Mouse (Mus musculus) intestine, postnatal 0 days (tissue): Measurements from ENCODE around the gene Ptpn7. TPM values are rescaled to one million over a fixed set of nuclear protein-coding genes. Genes with fewer than 3 reads are reported as not detected.

Experiments
- ATAC-seq: fragments of 200-750 bp; cut with Nextera tagmentation; 2 replicates; pipeline ENCODE4 v1.8.0; 2017; ENCODE audit warnings: mild to moderate bottlenecking, moderate TSS enrichment, moderate library complexity
- H3K27ac ChIP-seq: fragments of 300-500 bp; sonication (generic); 2 replicates; pipeline ENCODE4 v1.5.1; 2014; ENCODE audit warnings: mild to moderate bottlenecking, low read depth, low read length, moderate library complexity
- H3K27me3 ChIP-seq: fragments of 300-500 bp; sonication (generic); replicated peaks from 2 replicates; pipeline ENCODE4 v1.6.1; 2014; ENCODE audit warnings: low read length, mixed read lengths; ENCODE audit not compliant: control insufficient read depth, insufficient read depth
- H3K36me3 ChIP-seq: fragments of 300-500 bp; sonication (generic); 2 replicates; pipeline ENCODE4 v1.6.1; 2014; ENCODE audit warnings: mild to moderate bottlenecking, moderate library complexity; ENCODE audit not compliant: control insufficient read depth, insufficient read depth
- H3K4me1 ChIP-seq: fragments of 300-500 bp; sonication (generic); replicated peaks from 2 replicates; pipeline ENCODE4 v1.6.1; 2014; ENCODE audit warnings: antibody characterized with exemption, low read length, mixed read lengths; ENCODE audit not compliant: control insufficient read depth, insufficient read depth
- H3K4me2 ChIP-seq: fragments of 300-500 bp; sonication (generic); replicated peaks from 2 replicates; pipeline ENCODE4 v1.6.1; 2014; ENCODE audit warnings: low read depth, mild to moderate bottlenecking, moderate library complexity
- H3K4me3 ChIP-seq: fragments of 300-500 bp; sonication (generic); 2 replicates; pipeline ENCODE4 v1.5.1; 2014; ENCODE audit warnings: low read depth, low read length
- H3K9ac ChIP-seq: fragments of 300-500 bp; sonication (generic); 2 replicates; pipeline ENCODE4 v1.6.1; 2014; ENCODE audit warnings: mild to moderate bottlenecking, low read depth, low read length
- H3K9me3 ChIP-seq: fragments of 300-500 bp; sonication (generic); 2 replicates; pipeline ENCODE4 v1.6.1; 2016; ENCODE audit warnings: mixed run types; ENCODE audit not compliant: control insufficient read depth
- CTCF ChIP-seq: sonication (generic); IDR thresholded peaks from 2 replicates; pipeline ENCODE4 v1.5.1; 2016; ENCODE audit warnings: low read depth, mild to moderate bottlenecking, control low read depth, antibody characterized with exemption, moderate library complexity
- WGBS: fragments of 180-500 bp; shearing (Covaris S2); extraction: QIAGEN DNeasy Blood & Tissue Kit; methylation state at CpG from one replicate; pipeline ENCODE4 v1.1.7; 2014; 5-methylcytosine and 5-hydroxymethylcytosine counted together
- polyA plus RNA-seq: library from polyadenylated mRNA; unstranded; fragments of >200 nt; fragmentation: Nextera tagmentation; extraction: Ambion mirVana; gene quantifications from 2 replicates; pipeline ENCODE4 v1.2.1, GENCODE M21; 2015

The Ptpn7 gene
- polyA plus RNA-seq, 1 experiment from 2014 or later, result 0.76 TPM

DNA sequence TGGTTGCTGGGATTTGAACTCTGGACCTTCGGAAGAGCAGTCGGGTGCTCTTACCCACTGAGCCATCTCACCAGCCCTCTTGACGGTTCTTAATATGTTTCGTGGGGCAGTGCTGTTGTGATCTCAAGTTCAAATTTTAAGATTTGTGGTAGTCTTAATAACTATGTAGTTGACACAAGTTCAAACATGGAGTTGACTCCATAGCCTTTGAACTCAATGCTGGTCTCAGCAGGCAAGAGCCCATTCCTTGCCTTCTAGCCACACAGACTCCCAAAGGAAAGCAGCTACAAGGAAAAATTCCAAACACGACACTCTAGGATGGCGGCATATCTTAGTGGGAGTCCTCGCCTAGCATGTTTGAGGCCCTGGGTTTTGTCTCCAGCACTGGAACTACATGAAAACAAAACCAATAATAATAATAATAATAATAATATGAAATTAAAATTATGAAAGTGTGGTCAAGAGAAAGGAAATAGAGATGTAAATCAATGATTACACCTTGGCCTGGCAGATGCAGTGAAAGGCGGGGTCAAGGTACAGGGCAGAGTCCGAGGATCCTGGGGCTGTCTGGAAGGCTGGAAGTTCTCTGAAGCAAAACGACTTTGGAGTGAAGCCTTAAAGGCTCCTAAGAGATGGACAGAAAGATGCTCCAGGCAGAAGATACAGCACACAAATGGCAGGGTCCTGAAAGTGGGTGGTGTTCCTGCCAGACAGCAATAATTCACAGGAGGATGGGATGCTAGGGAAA, 36.1 kb downstream of the Ptpn7 start:
- H3K4me3 ChIP-seq, result no peak overlapping the region
- H3K27ac ChIP-seq, result no peak overlapping the region
- no peak for ATAC-seq
- H3K9me3 ChIP-seq, result no peaks in the 10 kb centered on the region
- H3K4me2 ChIP-seq, result no peak overlapping the region
- no peaks in the 10 kb centered on the region for H3K36me3 ChIP-seq
- H3K4me1 ChIP-seq, result peaks cover 9% of the 10 kb centered on the region; the same call in 1 of the 2 replicates
- TF ChIP-seq CTCF, result no peak
- no peak overlapping the region for H3K9ac ChIP-seq
- 74% methylated on average over 10 of the region's 10 CpGs for WGBS
- no peaks in the 10 kb centered on the region for H3K27me3 ChIP-seq

DNA sequence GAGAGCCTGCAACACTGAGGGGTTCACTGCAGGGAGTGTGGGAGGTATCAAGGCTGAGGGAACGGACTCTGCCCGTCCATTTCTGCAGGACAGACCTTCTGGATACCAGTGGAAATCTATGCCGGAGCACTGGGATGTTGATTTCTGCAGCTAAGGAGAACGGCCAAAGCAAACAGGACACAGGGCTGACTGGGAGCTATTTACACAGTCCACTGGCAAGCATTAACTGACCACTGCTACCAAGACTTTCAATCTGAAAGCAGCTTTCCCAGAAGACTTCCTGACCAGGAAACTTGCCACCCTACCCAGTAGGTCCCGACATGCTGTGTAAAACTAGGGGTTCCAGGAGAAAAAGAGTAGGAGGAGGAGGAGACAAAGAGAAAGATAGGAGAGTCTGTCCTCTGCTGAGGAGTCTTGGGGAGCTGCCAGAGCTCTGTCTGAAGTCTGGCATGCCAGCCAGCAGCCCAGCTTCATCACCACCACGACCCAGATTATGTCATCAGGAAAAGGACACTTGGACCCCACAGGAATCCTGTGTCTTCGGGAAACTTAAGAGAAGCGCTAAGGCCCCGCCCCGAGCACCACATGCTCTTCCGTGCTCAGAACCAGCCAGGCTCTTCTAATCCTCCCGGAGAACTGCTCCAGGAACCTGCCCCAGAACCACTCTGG, 37.2 kb downstream of the Ptpn7 start:
- H3K9ac ChIP-seq, result no peak overlapping the region
- no peak for TF ChIP-seq CTCF
- no peak overlapping the region for H3K4me2 ChIP-seq
- no peak overlapping the region for H3K27ac ChIP-seq
- H3K36me3 ChIP-seq, result no peaks in the 10 kb centered on the region
- no peak for ATAC-seq
- H3K9me3 ChIP-seq, result no peaks in the 10 kb centered on the region
- no peaks in the 10 kb centered on the region for H3K27me3 ChIP-seq
- 36% methylated on average over 12 of the region's 12 CpGs for WGBS
- peaks cover 9% of the 10 kb centered on the region; the same call in 1 of the 2 replicates for H3K4me1 ChIP-seq
- H3K4me3 ChIP-seq, result no peak overlapping the region

DNA sequence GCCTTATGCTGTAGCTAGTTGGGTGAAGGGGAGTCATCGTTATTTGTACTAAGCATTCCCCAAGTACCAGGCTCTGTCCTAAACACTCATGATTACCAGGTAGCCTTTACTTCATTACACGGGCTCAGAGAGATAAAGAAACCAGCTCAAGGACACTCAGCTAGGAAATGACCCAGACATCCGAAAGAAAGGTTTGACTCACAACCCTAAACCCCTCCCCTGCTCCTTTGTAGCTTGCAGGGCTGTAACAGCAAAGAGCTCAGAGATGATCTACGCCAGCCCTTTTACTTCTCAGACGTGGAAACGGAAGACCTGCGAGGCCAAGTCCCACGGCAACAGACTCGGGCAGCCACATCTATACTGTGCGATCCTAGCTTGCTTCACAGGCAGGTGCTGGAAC, 37.8 kb downstream of the Ptpn7 start:
- Histone ChIP-seq H3K4me3 (no peak overlapping the region), H3K36me3 (no peaks in the 10 kb centered on the region), H3K9ac (no peak overlapping the region), H3K27ac (no peak overlapping the region), H3K4me2 (no peak overlapping the region), H3K27me3 (no peaks in the 10 kb centered on the region), H3K4me1 (peaks cover 12% of the 10 kb centered on the region), H3K9me3 (no peaks in the 10 kb centered on the region)
- 40% methylated on average over 10 of the region's 10 CpGs for WGBS
- no peak for ATAC-seq
- TF ChIP-seq CTCF, result no peak

DNA sequence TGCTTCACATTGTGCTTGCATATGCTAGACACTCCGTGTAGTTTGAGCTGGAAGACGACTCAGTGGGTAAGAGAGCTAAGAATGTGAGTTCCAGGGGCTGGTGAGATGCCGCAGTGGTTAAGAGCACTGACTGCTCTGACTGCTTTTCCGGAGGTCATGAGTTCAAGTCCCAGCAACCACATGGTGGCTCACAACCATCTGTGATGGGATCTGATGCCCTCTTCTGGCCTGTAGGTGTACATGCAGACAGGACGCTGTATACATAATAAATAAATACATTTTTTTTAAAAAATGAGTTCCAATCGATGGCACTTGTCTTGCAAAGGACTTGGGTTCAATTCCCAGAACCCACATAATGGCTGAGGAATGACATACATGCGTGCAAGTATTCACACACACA, 38.7 kb downstream of the Ptpn7 start:
- H3K4me3 ChIP-seq, result no peak overlapping the region
- no peak for ATAC-seq
- TF ChIP-seq CTCF, result peak; percentile 50

DNA sequence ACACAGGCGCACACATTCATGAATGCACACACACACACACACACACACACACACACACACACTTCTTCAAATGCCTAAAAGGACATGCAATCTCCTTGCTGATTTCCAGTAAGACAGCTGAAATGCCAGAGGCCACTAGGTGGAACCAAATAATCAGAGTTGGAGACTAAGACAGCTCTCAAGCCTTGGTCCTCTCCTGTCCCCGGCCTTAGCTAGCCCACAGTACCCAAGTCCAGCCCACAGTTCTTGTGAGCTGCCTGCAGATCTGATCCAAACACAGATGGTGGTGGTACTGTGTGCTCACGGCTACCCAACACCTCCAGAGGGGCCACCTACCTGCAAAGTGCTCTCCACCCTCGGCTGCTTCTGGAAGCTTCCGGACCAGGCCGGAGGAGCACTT, 39.5 kb downstream of the Ptpn7 start:
- WGBS, result 56% methylated on average over 6 of the region's 6 CpGs
- Histone ChIP-seq H3K36me3 (no peaks in the 10 kb centered on the region), H3K27ac (no peak overlapping the region), H3K4me3 (no peak overlapping the region), H3K4me2 (no peak overlapping the region), H3K27me3 (no peaks in the 10 kb centered on the region), H3K4me1 (peaks cover 12% of the 10 kb centered on the region), H3K9me3 (no peaks in the 10 kb centered on the region), H3K9ac (no peak overlapping the region)
- peak; percentile 47 for ATAC-seq
- peak; percentile 91 for TF ChIP-seq CTCF

More for the DNA sequence above, 38.7 kb downstream of the Ptpn7 start:
- no peaks in the 10 kb centered on the region for H3K9me3 ChIP-seq
- no peak overlapping the region for H3K9ac ChIP-seq
- no peak overlapping the region for H3K4me2 ChIP-seq
- WGBS, result 81% methylated on average over 7 of the region's 7 CpGs
- peaks cover 12% of the 10 kb centered on the region for H3K4me1 ChIP-seq
- no peaks in the 10 kb centered on the region for H3K27me3 ChIP-seq
- no peaks in the 10 kb centered on the region for H3K36me3 ChIP-seq
- no peak overlapping the region for H3K27ac ChIP-seq

DNA sequence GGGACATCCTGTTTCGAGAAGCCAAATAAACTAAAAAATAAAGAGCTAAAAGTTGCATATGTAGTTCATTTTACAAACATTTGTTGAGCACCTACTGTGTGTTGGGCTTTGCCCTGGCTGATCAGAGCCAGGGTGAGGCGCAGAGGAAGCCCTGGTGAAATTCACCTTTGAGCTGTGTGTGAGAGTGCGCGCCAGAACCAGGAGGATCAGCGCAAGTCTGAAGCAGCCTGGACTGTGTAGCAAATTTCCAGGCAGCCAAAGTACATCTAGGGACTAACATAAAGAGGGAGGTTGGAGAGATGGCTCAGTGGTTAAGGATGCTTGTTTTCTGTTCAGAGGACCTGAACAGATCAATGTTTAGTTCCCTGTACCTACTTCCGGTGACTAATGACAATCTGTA, 40.8 kb downstream of the Ptpn7 start:
- ATAC-seq, result no peak
- no peak overlapping the region for H3K9ac ChIP-seq
- H3K4me1 ChIP-seq, result peaks cover 12% of the 10 kb centered on the region
- no peaks in the 10 kb centered on the region for H3K9me3 ChIP-seq
- WGBS, result 76% methylated on average over 6 of the region's 6 CpGs
- no peak overlapping the region for H3K27ac ChIP-seq
- no peaks in the 10 kb centered on the region for H3K27me3 ChIP-seq
- no peak for TF ChIP-seq CTCF
- no peak overlapping the region for H3K4me2 ChIP-seq
- no peak overlapping the region for H3K4me3 ChIP-seq
- H3K36me3 ChIP-seq, result no peaks in the 10 kb centered on the region
